Comparison of ENCODE assay signal across 34 mouse cellular contexts in genomic region chr9:94653827-94654226, GRCm38 (mm10).
"Had no signal": no experiment of that assay in that cellular context is flagged by ENCODE, and none has a peak within 500 bp of the region (broad histone marks: within the 10 kb centered on the region; RNA-seq: fewer than 3 reads in every experiment).

No protein-coding gene starts in this region.

- H3K36me3 ChIP-seq: heart, embryonic 12.5 days; heart, embryonic 13.5 days; heart, embryonic 15.5 days; hindbrain, embryonic 10.5 days; hindbrain, embryonic 12.5 days; hindbrain, embryonic 13.5 days; hindbrain, embryonic 15.5 days; kidney, embryonic 15.5 days had no signal

- ATAC-seq: hindbrain, embryonic 16.5 days; hindbrain, postnatal 0 days; inflammation-experienced regulatory T-cells, adult 6 months; intestine, embryonic 16.5 days; intestine, postnatal 0 days had no signal

- H3K4me3 ChIP-seq: heart, embryonic 12.5 days; heart, embryonic 13.5 days; heart, embryonic 15.5 days; hindbrain, embryonic 10.5 days; hindbrain, embryonic 12.5 days; hindbrain, embryonic 13.5 days; hindbrain, embryonic 15.5 days; kidney, embryonic 15.5 days; layer of hippocampus, adult 2 months; left cerebral cortex, adult 2 months had no signal

- H3K4me2 ChIP-seq: heart, embryonic 11.5 days; heart, embryonic 12.5 days; heart, embryonic 13.5 days; heart, embryonic 15.5 days; hindbrain, embryonic 12.5 days; hindbrain, embryonic 13.5 days; hindbrain, embryonic 14.5 days; hindbrain, embryonic 15.5 days; kidney, embryonic 15.5 days had no signal

- H3K9ac ChIP-seq: heart, embryonic 12.5 days; heart, embryonic 13.5 days; heart, embryonic 15.5 days; hindbrain, embryonic 12.5 days; hindbrain, embryonic 13.5 days; hindbrain, embryonic 14.5 days; hindbrain, embryonic 15.5 days; kidney, embryonic 15.5 days had no signal

- H3K27me3 ChIP-seq: heart, embryonic 12.5 days; heart, embryonic 13.5 days; heart, embryonic 15.5 days; hindbrain, embryonic 12.5 days; hindbrain, embryonic 13.5 days; hindbrain, embryonic 15.5 days; kidney, embryonic 15.5 days had no signal

- H3K27ac ChIP-seq: heart, embryonic 13.5 days; heart, embryonic 15.5 days; hindbrain, embryonic 10.5 days; hindbrain, embryonic 12.5 days; hindbrain, embryonic 13.5 days; hindbrain, embryonic 14.5 days; hindbrain, embryonic 15.5 days; hindbrain, postnatal 0 days; kidney, embryonic 15.5 days; kidney, postnatal 0 days; layer of hippocampus, adult 2 months; left cerebral cortex, adult 2 months had no signal

- H3K9me3 ChIP-seq: heart, embryonic 13.5 days; heart, embryonic 15.5 days; hindbrain, embryonic 10.5 days; hindbrain, embryonic 12.5 days; hindbrain, embryonic 15.5 days; kidney, embryonic 15.5 days had no signal

- H3K4me1 ChIP-seq: heart, embryonic 12.5 days; heart, embryonic 13.5 days; heart, embryonic 15.5 days; hindbrain, embryonic 10.5 days; hindbrain, embryonic 12.5 days; hindbrain, embryonic 13.5 days; hindbrain, embryonic 15.5 days; kidney, embryonic 15.5 days had no signal

- DNase-seq: heart, postnatal 10 days; heart, postnatal 14 days; heart, postnatal 36 days; heart, postnatal 4 days; kidney, adult 11 months; kidney, adult 18-20 months; kidney, adult 2 months; kidney, adult 8-10 months; kidney, adult 9 months; kidney, postnatal 10 days; kidney, postnatal 14 days; kidney, postnatal 25 days; kidney, postnatal 36 days; kidney, postnatal 4 days; layer of hippocampus, adult 9-11 months; layer of hippocampus, postnatal 36 days had no signal
